Mouse (Mus musculus) central nervous system, embryonic 11.5 days (tissue): Measurements from ENCODE around the gene Gm6763. TPM values are rescaled to one million over a fixed set of nuclear protein-coding genes. Genes with fewer than 3 reads are reported as not detected.

Experiments
- polyA plus RNA-seq: library from polyadenylated mRNA; depleted of rRNA; stranded (reverse); fragments of >200 nt; gene quantifications from 2 replicates; pipeline ENCODE4 v1.2.3, GENCODE M21; 2012; rRNA removed

Gm6763 gene
- polyA plus RNA-seq = not detected in 2 replicates

DNA sequence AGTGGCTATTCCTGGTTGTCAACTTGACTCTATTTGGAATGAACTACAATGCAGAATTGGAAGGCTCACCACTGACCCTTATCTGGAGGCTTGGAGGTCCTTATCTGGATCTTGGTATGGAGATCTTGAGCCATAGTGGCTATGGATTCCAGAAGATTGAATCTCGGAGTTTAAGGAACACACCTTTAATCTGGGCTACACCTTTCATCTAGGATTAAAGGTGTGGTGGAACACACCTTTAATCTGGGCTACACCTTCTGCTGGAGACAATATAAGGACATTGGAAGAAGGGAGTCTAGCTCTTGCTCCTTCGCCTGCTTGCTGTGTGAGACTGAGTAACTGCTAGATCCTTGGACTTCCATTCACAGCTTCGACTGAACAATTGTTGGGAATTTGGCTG lies at the start of gene Gm6763:
Gene Gm6763 (plus strand): TSS at position 301 of the 400 bp plus-strand sequence.

DNA sequence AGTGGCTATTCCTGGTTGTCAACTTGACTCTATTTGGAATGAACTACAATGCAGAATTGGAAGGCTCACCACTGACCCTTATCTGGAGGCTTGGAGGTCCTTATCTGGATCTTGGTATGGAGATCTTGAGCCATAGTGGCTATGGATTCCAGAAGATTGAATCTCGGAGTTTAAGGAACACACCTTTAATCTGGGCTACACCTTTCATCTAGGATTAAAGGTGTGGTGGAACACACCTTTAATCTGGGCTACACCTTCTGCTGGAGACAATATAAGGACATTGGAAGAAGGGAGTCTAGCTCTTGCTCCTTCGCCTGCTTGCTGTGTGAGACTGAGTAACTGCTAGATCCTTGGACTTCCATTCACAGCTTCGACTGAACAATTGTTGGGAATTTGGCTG lies 8.6 kb upstream of the Gm6763 start, which contains the start of gene Gm21293:
Gene Gm21293 (plus strand): TSS at position 301 of the 400 bp plus-strand sequence.

DNA sequence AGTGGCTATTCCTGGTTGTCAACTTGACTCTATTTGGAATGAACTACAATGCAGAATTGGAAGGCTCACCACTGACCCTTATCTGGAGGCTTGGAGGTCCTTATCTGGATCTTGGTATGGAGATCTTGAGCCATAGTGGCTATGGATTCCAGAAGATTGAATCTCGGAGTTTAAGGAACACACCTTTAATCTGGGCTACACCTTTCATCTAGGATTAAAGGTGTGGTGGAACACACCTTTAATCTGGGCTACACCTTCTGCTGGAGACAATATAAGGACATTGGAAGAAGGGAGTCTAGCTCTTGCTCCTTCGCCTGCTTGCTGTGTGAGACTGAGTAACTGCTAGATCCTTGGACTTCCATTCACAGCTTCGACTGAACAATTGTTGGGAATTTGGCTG lies 8.4 kb downstream of the Gm6763 start, which contains the start of gene Gm8764:
Gene Gm8764 (plus strand): TSS at position 301 of the 400 bp plus-strand sequence.

DNA sequence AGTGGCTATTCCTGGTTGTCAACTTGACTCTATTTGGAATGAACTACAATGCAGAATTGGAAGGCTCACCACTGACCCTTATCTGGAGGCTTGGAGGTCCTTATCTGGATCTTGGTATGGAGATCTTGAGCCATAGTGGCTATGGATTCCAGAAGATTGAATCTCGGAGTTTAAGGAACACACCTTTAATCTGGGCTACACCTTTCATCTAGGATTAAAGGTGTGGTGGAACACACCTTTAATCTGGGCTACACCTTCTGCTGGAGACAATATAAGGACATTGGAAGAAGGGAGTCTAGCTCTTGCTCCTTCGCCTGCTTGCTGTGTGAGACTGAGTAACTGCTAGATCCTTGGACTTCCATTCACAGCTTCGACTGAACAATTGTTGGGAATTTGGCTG lies 16.9 kb downstream of the Gm6763 start, which contains the start of gene Gm21304:
Gene Gm21304 (plus strand): TSS at position 301 of the 400 bp plus-strand sequence.

DNA sequence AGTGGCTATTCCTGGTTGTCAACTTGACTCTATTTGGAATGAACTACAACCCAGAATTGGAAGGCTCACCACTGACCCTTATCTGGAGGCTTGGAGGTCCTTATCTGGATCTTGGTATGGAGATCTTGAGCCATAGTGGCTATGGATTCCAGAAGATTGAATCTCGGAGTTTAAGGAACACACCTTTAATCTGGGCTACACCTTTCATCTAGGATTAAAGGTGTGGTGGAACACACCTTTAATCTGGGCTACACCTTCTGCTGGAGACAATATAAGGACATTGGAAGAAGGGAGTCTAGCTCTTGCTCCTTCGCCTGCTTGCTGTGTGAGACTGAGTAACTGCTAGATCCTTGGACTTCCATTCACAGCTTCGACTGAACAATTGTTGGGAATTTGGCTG lies 25.4 kb downstream of the Gm6763 start, which contains the start of gene Gm21312:
Gene Gm21312 (plus strand): TSS at position 301 of the 400 bp plus-strand sequence.

DNA sequence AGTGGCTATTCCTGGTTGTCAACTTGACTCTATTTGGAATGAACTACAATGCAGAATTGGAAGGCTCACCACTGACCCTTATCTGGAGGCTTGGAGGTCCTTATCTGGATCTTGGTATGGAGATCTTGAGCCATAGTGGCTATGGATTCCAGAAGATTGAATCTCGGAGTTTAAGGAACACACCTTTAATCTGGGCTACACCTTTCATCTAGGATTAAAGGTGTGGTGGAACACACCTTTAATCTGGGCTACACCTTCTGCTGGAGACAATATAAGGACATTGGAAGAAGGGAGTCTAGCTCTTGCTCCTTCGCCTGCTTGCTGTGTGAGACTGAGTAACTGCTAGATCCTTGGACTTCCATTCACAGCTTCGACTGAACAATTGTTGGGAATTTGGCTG lies 33.9 kb downstream of the Gm6763 start, which contains the start of gene Gm20765:
Gene Gm20765 (plus strand): TSS at position 301 of the 400 bp plus-strand sequence.

DNA sequence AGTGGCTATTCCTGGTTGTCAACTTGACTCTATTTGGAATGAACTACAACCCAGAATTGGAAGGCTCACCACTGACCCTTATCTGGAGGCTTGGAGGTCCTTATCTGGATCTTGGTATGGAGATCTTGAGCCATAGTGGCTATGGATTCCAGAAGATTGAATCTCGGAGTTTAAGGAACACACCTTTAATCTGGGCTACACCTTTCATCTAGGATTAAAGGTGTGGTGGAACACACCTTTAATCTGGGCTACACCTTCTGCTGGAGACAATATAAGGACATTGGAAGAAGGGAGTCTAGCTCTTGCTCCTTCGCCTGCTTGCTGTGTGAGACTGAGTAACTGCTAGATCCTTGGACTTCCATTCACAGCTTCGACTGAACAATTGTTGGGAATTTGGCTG lies 42.4 kb downstream of the Gm6763 start, which contains the start of gene Gm4340:
Gene Gm4340 (plus strand): TSS at position 301 of the 400 bp plus-strand sequence.

Other genes starting within 250 kb of the Gm6763 start
- gene Gm21293, start 8.5 kb upstream of the Gm6763 start, polyA plus RNA-seq = not detected in 2 replicates
- gene Gm8764, start 8.5 kb downstream of the Gm6763 start, polyA plus RNA-seq = not detected in 2 replicates
- gene Gm21304, start 17.0 kb downstream of the Gm6763 start, polyA plus RNA-seq = not detected in 2 replicates
- not detected in 2 replicates for gene Gm21312, start 25.5 kb downstream of the Gm6763 start, polyA plus RNA-seq
- not detected in 2 replicates for gene Gm20765, start 34.0 kb downstream of the Gm6763 start, polyA plus RNA-seq
- not detected in 2 replicates for gene Gm4340, start 42.5 kb downstream of the Gm6763 start, polyA plus RNA-seq